Mouse (Mus musculus) lung, postnatal 36 days (tissue): ENCODE measurements around the gene Gm5269.
A peak's percentile ranks its signal among the peaks of the same experiment; 100 is the strongest.

Experiments used
- DNase-seq: peaks from one replicate; pipeline ENCODE4 v3.0.0; 2022; ENCODE audit warnings: mixed read lengths

Gene Gm5269

GRCm38 (mm10) chr1:45877463-45877862, 12.6 kb downstream of the Gm5269 start:
- no peak for DNase-seq

GRCm38 (mm10) chr1:45876450-45877198, 13.4 kb downstream of the Gm5269 start:
- no peak for DNase-seq

- no peak for DNase-seq
Measured at GRCm38 (mm10) chr1:45875640-45876039, 14.4 kb downstream of the Gm5269 start.

GRCm38 (mm10) chr1:45873250-45873649, 16.8 kb downstream of the Gm5269 start:
- DNase-seq, result no peak

DNA sequence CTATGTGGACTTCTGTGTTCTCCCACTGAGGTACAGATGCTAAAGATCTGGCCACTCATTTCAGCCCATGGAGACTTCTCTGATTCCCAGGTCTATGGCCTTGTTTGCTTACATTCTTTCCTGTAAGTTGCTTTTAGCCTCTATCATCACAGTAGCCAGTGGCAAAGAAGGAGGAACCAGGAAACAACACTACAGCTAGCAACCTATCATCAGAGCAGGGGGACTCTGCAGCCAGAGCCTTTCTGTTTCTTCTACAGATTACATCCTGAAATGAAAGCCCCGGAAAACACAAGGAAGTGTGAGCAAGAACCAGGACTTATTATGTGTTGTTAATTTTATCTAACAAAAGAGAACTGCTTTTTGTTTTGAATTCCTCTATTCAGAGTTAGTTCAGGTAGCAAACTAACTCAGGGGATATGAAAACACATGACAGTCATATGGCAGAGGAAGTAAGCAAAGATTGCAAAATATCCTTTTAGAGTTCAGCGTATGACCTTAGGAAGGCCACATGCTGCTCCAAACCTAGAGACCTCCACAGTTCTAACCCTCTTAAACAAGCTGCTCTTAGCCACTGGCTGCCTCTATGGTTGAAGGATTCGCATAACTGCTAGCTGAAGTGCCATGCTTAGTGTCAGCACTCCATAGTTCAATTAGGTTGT, 21.5 kb downstream of the Gm5269 start:
- no peak for DNase-seq

- DNase-seq, result no peak
Measured at GRCm38 (mm10) chr1:45868050-45868449, 22.0 kb downstream of the Gm5269 start.

DNA sequence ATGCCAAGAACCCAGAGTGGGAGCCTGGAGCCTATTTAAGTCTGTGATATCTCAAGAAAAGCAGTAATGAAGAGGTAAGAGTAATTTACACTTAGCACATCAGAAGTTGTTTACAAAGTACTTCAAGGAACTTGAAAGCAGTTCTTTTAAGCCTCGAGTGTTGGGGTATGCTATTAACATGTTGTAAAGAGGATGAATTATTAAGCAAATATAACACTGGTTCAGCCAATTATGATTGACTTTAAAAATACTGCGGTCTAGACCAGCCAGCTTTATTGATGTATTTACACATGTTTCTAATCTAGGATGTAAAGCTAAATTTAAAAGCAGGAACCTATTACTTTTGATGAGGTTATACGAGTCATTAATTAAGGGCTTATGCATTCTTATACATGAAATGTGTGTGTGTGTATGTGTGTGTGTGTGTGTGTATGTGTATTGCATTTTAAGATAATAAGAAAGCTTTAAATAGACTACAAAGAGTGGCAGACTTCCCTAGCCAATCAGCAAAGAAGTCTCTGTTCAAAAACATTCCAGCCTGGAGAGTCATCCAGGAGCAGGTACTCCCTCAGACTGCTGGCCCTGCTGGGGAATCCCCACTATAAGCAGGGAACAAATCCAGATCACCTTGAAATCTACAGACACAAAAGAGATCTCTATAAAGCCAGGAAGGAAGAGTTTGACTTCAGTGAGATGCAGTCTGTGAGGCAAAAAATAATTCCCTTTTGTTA, 23.6 kb downstream of the Gm5269 start:
- peak; percentile 27 for DNase-seq

DNA sequence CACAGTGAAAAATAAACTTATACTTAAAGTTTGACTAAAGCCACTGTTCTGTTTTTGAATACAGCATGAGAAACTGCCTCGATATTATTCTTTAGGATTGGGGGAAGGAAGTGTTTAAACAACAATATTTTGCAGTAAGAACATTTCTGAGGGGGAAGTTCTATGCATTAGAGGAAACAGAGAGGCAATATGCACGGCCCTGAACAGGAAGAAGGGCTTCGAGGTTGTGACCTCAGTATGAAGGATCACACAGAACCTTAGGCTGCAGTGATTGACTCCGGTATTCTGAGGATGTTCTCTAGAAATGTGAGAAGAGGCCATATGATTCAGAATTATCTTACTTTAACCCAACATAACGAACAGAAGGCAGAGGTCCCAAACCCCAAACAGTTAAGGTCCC, 24.3 kb downstream of the Gm5269 start:
- DNase-seq, result no peak

GRCm38 (mm10) chr1:45865316-45865715, 24.8 kb downstream of the Gm5269 start:
- DNase-seq, result no peak

DNA sequence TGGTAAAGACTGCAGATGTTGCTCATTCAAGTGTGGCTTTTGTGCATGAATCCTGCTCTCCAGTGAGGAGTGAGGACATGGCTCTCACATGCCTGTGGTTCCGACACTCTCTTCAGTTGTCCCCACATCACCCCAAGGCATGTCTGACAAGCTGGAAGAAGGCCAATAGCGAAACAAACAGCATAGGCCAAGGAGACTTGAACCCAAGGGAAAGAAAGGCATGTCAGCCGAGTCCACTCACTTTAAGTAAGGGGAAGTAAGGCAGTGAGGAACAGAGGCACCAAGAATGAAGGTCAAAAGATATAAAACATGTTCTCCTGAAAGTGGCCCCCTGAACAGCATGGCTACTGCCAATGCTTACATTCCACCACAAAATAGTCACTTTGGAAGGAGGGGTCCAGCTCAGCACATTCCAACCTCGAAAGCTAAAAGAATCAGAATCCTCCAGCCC, 25.5 kb downstream of the Gm5269 start:
- DNase-seq, result peak; percentile 36

DNA sequence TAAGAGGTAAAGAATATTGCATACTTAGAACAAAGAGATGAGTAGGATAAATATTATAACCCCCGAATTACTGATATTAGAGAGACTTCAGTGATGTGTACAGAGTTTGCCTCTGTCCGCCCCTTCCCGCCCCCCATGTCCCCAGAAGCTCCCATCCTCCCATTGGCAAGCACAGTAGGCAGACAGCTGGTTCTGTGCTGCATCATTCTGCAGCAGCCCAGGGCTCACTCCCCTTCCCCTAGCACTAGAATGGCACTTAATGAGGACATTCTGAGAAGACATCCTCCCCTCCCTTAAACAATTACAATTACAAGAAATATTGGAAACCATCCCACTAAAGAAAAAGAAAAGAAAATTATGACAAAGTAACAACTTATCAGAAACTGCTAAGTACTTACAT, 26.4 kb downstream of the Gm5269 start:
- DNase-seq, result no peak

DNA sequence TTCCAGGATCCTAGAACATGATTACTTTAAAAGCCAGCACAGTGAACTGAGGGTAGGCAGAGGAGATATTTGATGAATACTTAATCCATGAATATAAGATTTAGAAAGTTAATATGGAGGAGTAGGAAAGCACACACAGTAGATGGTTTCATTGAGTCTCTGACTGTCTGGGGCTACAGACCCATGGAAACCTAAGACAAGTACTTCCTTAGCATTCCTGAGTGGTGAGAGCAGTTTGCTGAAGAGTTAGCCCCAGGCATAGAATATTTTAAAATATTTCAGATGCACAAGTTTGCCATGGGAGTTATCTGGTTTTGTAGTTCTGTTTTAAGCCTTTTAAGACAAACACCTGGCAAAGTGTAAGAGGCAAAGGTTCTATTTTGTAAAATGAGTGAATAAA, 28.9 kb downstream of the Gm5269 start:
- DNase-seq, result no peak

DNA sequence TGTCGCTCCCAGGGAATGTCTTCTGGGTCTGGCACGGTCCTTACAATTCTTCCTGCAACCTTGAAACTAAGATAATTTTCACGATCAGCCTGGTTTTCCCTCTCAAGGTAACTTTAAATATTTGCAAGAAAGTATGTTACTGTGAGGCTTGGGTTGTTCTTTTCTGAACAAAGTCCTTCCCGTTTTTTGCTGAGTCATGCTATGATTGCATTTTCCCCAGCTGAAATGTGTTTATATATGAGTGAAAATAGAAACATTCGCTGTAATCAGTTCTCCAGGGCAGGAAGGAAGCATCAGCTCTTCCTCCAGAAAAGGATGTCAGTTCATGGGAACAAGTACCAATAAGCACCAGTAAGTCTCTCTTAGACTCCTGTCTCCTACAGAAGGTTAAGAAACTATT, 29.7 kb downstream of the Gm5269 start:
- DNase-seq, result peak; percentile 30

DNA sequence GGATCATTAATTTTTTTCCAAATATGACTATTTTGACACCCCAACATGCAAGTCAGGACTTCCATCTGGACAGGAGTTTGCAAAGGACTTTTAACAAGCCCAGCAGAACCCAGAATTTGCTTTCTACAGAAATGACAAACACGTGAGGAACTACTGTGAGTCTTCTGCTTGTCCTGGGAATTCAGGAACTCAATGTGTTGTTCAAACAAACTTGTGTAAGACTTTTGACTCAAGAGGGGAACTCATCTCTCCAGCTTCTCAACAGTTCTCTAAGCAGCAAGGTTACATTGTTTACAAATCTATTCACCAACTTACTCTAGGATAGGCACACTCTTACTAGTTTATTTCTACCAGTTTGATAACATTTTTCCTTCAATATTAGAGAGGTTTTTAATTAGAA, 32.0 kb downstream of the Gm5269 start:
- no peak for DNase-seq

DNA sequence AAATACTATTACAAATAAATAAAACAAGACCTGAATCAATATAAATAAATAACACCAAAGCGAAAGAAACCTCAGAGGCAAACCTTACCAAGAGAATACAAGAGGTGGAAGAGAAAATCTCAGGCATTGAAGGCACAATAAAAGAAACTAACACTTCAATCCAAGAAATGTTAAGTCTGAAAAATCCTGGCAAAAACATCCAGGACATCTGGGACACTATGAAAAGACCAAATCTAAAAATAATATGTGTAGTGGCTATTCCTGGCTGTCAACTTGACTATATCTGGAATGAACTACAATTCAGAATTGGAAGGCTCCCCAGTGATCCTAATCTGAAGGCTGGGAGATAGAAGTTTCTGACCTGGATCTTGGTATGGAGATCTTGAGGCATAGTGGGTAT, 44.6 kb downstream of the Gm5269 start:
- DNase-seq, result no peak
